Mouse (Mus musculus) myocyte (in vitro differentiated cells): ENCODE results near the gene Stmnd1.

Experiments
- CEBPB ChIP-seq: IDR thresholded peaks from 2 replicates; pipeline ENCODE4 v1.6.1; 2011; ENCODE audit warnings: mild to moderate bottlenecking, moderate library complexity; ENCODE audit not compliant: poor library complexity, insufficient read depth, severe bottlenecking
- MAX ChIP-seq: IDR thresholded peaks from one replicate; pipeline ENCODE4 v1.6.1; 2011; ENCODE audit warnings: low read depth, mild to moderate bottlenecking, control low read depth
- MYOD1 ChIP-seq, 3 experiments: IDR thresholded peaks; one replicate each; pipeline ENCODE4 v1.6.1; 2011; ENCODE audit warnings: control low read depth in 2 of 3, low read depth in 2 of 3, mild to moderate bottlenecking in 2 of 3, moderate library complexity in 1 of 3; ENCODE audit not compliant: insufficient read length in 2 of 3, control insufficient read depth in 1 of 3
- MYOG ChIP-seq, 3 experiments: IDR thresholded peaks; one replicate each; pipeline ENCODE4 v1.6.1; 2011; ENCODE audit warnings: control low read depth in 2 of 3, low read depth in 2 of 3, mild to moderate bottlenecking in 2 of 3; ENCODE audit not compliant: insufficient read length in 2 of 3, control insufficient read depth in 1 of 3, insufficient read depth in 1 of 3
- POLR2A ChIP-seq: IDR thresholded peaks from one replicate; pipeline ENCODE4 v1.6.1; 2011; ENCODE audit warnings: low read depth, mild to moderate bottlenecking, control low read depth, moderate library complexity; ENCODE audit not compliant: insufficient read length
- POLR2AphosphoS2 ChIP-seq: IDR thresholded peaks from one replicate; pipeline ENCODE4 v1.6.1; 2011; ENCODE audit warnings: low read depth, control low read depth; ENCODE audit not compliant: insufficient read length
- TCF3 ChIP-seq: IDR thresholded peaks from one replicate; pipeline ENCODE4 v1.6.1; 2011; ENCODE audit warnings: low read depth, control low read depth; ENCODE audit not compliant: insufficient read length
- USF1 ChIP-seq: IDR thresholded peaks from one replicate; pipeline ENCODE4 v1.6.1; 2011; ENCODE audit warnings: low read depth, mild to moderate bottlenecking, control low read depth, moderate library complexity

- TF ChIP-seq MAX, result no peak
- no peak for TF ChIP-seq POLR2A
- no peak for TF ChIP-seq POLR2AphosphoS2
- TF ChIP-seq CEBPB, result no peak
- TF ChIP-seq USF1, result no peak
- TF ChIP-seq TCF3, result no peak
- no peak for TF ChIP-seq MYOG (IDR thresholded peaks at IDR 0.05; ENCODE audit: control insufficient read depth in 1 of 3, insufficient read depth in 1 of 3, insufficient read length in 2 of 3, low read depth in 2 of 3)
- TF ChIP-seq MYOD1 (IDR thresholded peaks at IDR 0.05; ENCODE audit: control insufficient read depth in 1 of 3, insufficient read length in 2 of 3, low read depth in 2 of 3), result no peak
Measured at GRCm38 (mm10) chr13:46227486-46227885, 46.0 kb upstream of the Stmnd1 start.
